ENCODE assay signal across 12 mouse cellular contexts in genomic region chr14:86684585-86685503, GRCm38 (mm10).
A peak's percentile ranks its signal among the peaks of the same experiment; 100 is the strongest.
DNase-seq lines count a peak whose midpoint lies in the region; ATAC-seq and TF ChIP-seq lines count a peak whose summit lies in the region.
"Had no signal": no experiment of that assay in that cellular context is flagged by ENCODE, and none has a peak within 500 bp of the region (broad histone marks: within the 10 kb centered on the region; RNA-seq: fewer than 3 reads in every experiment).

No protein-coding gene starts in this region.

- TF ChIP-seq CTCF in hindbrain, postnatal 0 days (IDR thresholded peaks at IDR 0.05; ENCODE audit: low read depth), result no peak

- 20% methylated on average over 11 of the region's 11 CpGs for WGBS in hindbrain, postnatal 0 days
- WGBS in midbrain, embryonic 12.5 days, result 45% methylated on average over 11 of the region's 11 CpGs

- no peaks in the 10 kb centered on the region for H3K9me3 ChIP-seq in hindbrain, postnatal 0 days (ENCODE audit: low read length)
- H3K9me3 ChIP-seq in midbrain, embryonic 12.5 days, result no peaks in the 10 kb centered on the region
- H3K9me3 ChIP-seq: embryonic facial prominence, embryonic 15.5 days; heart, embryonic 13.5 days had no signal

- peak overlapping the region; percentile 60; the same call in 1 of the 2 replicates for H3K27ac ChIP-seq in hindbrain, postnatal 0 days
- peak overlapping the region; percentile 63 for H3K27ac ChIP-seq in midbrain, embryonic 12.5 days (replicated peaks)
- H3K27ac ChIP-seq: embryonic facial prominence, embryonic 15.5 days; heart, embryonic 13.5 days had no signal

- no peak overlapping the region; the same call in 1 of the 2 replicates for H3K9ac ChIP-seq in hindbrain, postnatal 0 days (replicated peaks; ENCODE audit: low read length)
- H3K9ac ChIP-seq in midbrain, embryonic 12.5 days (replicated peaks), result no peak overlapping the region
- H3K9ac ChIP-seq: embryonic facial prominence, embryonic 15.5 days; heart, embryonic 13.5 days had no signal

- DNase-seq in cerebellum, postnatal 14 days, result peak; percentile 20 to 45
- DNase-seq in cerebellum, adult 11 months, result no peak
- DNase-seq in Muller cell, postnatal 12 days (ENCODE audit: inconsistent ontology term), result peak; percentile 47
- peak; percentile 77 for DNase-seq in hindbrain, postnatal 0 days (ENCODE audit: low spot score)
- no peak for DNase-seq in embryo, embryonic 10 days (ENCODE audit: low spot score)
- no peak for DNase-seq in right cerebral cortex, postnatal 25 days
- DNase-seq in thymus, adult 18-20 months, result no peak
- DNase-seq: kidney, postnatal 10 days had no signal

- H3K4me1 ChIP-seq in hindbrain, postnatal 0 days (ENCODE audit: insufficient read depth, low read length), result no peaks in the 10 kb centered on the region
- peaks cover 12% of the 10 kb centered on the region for H3K4me1 ChIP-seq in midbrain, embryonic 12.5 days
- H3K4me1 ChIP-seq: embryonic facial prominence, embryonic 15.5 days had no signal

- peak overlapping the region; percentile 27 for H3K4me2 ChIP-seq in hindbrain, postnatal 0 days (ENCODE audit: low read depth, low read length)
- 0 out of 2 replicates have a peak overlapping the region, but pooled peaks have one; percentile 14 for H3K4me2 ChIP-seq in midbrain, embryonic 12.5 days (replicated peaks)
- H3K4me2 ChIP-seq: embryonic facial prominence, embryonic 15.5 days; heart, embryonic 13.5 days; liver, embryonic 11.5 days had no signal

- peak; percentile 85 for ATAC-seq in hindbrain, postnatal 0 days
- peak; percentile 66 for ATAC-seq in midbrain, embryonic 12.5 days (ENCODE audit: low FRiP score, low read depth)

- H3K36me3 ChIP-seq in hindbrain, postnatal 0 days (ENCODE audit: insufficient read depth, low read length), result no peaks in the 10 kb centered on the region
- H3K36me3 ChIP-seq in midbrain, embryonic 12.5 days, result no peaks in the 10 kb centered on the region
- H3K36me3 ChIP-seq: embryonic facial prominence, embryonic 15.5 days; heart, embryonic 13.5 days had no signal

- H3K27me3 ChIP-seq in hindbrain, postnatal 0 days (ENCODE audit: insufficient read depth, low read length), result no peaks in the 10 kb centered on the region
- no peaks in the 10 kb centered on the region for H3K27me3 ChIP-seq in midbrain, embryonic 12.5 days
- H3K27me3 ChIP-seq: embryonic facial prominence, embryonic 15.5 days; heart, embryonic 13.5 days had no signal

- H3K4me3 ChIP-seq in hindbrain, postnatal 0 days (ENCODE audit: low read length), result no peak overlapping the region
- no peak overlapping the region for H3K4me3 ChIP-seq in midbrain, embryonic 12.5 days
- H3K4me3 ChIP-seq: embryonic facial prominence, embryonic 15.5 days; heart, embryonic 13.5 days had no signal

Comparison
In these comparisons a context has a peak if more than half of its experiments do, and no peak if none do; other contexts are left out.
1. DNase-seq: peak in cerebellum, postnatal 14 days (2 of 2), Muller cell, postnatal 12 days (single experiment) and hindbrain, postnatal 0 days (single experiment); none in cerebellum, adult 11 months (single experiment), embryo, embryonic 10 days (single experiment), right cerebral cortex, postnatal 25 days (single experiment) and thymus, adult 18-20 months (0 of 2).